Mouse (Mus musculus) left cerebral cortex, adult 2 months (tissue): ENCODE data around the gene Cysrt1. TPM values are rescaled to one million over a fixed set of nuclear protein-coding genes. Genes with fewer than 3 reads are reported as not detected.

ENCODE experiments used
- DNase-seq, 2 experiments: peaks; one replicate each; pipeline ENCODE4 v3.0.0; 2021 to 2022; ENCODE audit warnings: low spot score in 2 of 2, mixed read lengths in 1 of 2; ENCODE audit errors: extremely low spot score in 1 of 2
- H3K27ac ChIP-seq: fragments of 200-600 bp; 2 replicates; pipeline ENCODE4 v1.8.1; 2022
- H3K4me3 ChIP-seq: fragments of 200-600 bp; 2 replicates; pipeline ENCODE4 v1.8.1; 2022
- CTCF ChIP-seq: fragments of 200-600 bp; IDR thresholded peaks from 2 replicates; pipeline ENCODE4 v1.8.1; 2022; ENCODE audit warnings: antibody characterized with exemption, mild to moderate bottlenecking, moderate library complexity
- intact Hi-C: fragments of 180-260 bp; cut with DNase I; formaldehyde crosslinking; loops from one replicate; pipeline ENCODE4 v1.15.1; 2025
- total RNA-seq, 2 experiments: library from RNA; stranded (reverse); gene quantifications; 2 replicates each; pipeline ENCODE4 v1.2.3; 2021

Gene Cysrt1
- total RNA-seq, 2 experiments from 2014 or later: not detected

DNA sequence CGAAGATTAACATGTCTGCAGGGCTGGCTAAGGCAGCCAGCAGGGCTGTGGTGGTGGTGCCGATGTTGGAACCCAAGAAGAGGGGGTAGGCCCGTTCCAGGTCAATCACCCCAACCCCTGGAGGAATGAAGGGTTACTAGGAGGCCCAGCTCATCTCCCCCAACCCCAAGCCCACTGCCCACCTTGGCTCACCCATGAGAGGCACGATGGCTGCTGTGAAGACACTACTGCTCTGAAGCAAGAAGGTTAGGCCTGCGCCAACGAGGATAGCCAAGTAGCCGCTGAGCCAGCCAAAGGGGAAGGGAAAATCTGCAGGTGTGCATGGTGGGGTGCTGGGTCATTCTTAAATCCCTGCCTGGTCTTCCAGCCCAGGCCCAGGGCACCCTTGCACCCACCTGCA is 11.7 kb downstream of the Cysrt1 start:
- no peak for DNase-seq
- intact Hi-C loops: no loop called here
- Histone ChIP-seq H3K27ac (no peak overlapping the region), H3K4me3 (no peak overlapping the region)
- TF ChIP-seq CTCF: no peak

DNA sequence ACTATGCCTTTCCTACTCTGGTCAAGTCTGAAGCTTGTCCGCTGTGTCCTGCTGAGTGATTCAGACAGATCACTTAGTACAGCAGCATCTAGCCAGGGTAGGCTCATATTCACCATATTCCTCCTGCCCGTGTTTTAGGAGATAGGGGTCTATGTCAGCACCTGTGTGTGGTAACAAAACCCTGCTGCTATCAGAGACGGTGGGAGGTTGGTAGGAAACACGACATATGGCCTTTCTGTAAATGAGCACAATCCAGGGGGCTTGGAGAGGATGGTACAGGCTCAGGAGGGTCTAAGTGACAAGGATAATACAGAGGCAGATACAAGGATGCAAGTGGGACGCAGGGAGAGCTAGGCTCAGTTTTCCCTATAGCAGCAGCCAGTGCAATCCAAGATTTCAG is 12.7 kb downstream of the Cysrt1 start:
- TF ChIP-seq CTCF: no peak
- H3K4me3 ChIP-seq: no peak overlapping the region
- DNase-seq: no peak
- intact Hi-C loops: loop anchor here (2.0 kb wide), 3 partner anchors 23 to 37 kb away; partner anchors contain the start of gene Tprn
- H3K27ac ChIP-seq: no peak overlapping the region

DNA sequence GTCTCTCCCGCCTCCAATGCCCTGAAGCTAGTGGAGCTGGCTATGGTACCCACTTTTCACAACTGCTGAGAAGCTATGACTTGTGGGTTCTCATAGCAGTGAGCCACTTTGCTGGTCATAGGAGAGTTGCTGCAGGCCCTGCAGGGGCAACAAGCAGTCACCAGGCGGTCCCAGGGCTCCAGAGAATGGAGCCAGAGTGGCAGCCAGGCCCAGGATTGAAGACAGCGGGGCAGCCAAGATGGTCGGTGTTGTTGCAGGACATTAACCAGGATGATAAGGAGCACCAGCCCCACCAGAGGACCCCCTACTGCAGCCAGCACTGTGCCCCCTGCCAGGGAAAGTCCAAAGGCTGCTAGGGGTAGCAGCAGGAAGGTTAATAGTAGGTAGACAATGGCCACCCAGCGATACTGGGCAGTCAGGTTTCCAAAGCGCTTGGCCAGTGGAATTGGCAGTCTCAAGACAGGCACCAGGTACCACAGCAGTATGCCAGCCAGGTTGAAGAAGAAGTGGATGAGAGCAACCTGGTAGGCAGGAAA is 13.2 kb downstream of the Cysrt1 start:
- Histone ChIP-seq H3K27ac (peak overlapping the region; percentile 82), H3K4me3 (no peak overlapping the region; the same call in 1 of the 2 replicates)
- DNase-seq: no peak
- no peak for TF ChIP-seq CTCF
- intact Hi-C loops: loop anchor here (2.0 kb wide), 3 partner anchors 24 to 36 kb away; partner anchors contain the start of gene Tprn

DNA sequence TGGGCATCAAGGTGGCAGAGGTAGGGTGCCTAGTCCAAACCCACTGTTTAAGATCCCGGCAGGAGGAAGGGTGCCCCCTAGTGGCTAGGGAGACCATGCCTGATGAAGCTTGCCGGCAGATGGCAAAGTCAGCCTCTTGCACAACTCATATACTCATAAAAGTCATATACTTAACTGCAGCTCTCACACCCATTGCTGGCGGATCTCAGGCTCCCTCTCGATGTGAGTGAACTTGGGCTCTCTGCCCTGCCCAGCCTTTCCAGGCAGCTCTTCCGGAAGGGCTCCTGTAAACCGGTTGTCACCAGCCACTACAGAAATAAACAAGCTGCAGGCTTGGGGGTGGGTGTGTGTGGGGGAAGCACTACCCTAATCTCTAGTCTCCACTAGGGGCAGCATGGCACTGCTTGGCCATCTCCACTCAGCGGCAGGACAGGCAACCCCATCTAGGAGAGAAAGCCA is 13.8 kb downstream of the Cysrt1 start:
- peak; percentile 73 for TF ChIP-seq CTCF
- peak overlapping the region; percentile 82 for H3K27ac ChIP-seq
- intact Hi-C loops: loop anchor here (2.0 kb wide), 3 partner anchors 24 to 36 kb away; partner anchors contain the start of gene Tprn
- H3K4me3 ChIP-seq: peak overlapping the region; percentile 32
- DNase-seq: peak; percentile 77 to 82

DNA sequence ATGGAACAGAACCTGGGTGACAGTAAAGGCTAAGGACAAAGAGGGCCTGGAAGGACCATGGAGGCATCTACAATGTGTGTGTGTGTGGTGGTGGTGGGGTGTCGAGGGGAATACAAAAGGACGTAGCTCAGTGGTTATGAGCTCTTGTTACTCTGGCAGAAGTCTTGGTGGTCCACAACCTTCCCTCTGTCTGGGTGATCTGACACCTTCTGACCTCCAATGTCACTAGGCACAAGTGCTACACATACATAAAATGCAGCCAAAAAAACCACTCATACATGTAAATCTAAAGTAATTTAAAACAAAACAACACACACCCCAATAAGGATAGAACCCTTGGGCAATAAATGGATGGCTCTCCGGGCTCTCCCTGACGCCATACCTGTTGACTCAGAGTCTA is 14.8 kb downstream of the Cysrt1 start:
- H3K27ac ChIP-seq: peak overlapping the region; percentile 73
- intact Hi-C loops: no loop called here
- no peak overlapping the region for H3K4me3 ChIP-seq
- no peak for DNase-seq
- TF ChIP-seq CTCF: no peak

DNA sequence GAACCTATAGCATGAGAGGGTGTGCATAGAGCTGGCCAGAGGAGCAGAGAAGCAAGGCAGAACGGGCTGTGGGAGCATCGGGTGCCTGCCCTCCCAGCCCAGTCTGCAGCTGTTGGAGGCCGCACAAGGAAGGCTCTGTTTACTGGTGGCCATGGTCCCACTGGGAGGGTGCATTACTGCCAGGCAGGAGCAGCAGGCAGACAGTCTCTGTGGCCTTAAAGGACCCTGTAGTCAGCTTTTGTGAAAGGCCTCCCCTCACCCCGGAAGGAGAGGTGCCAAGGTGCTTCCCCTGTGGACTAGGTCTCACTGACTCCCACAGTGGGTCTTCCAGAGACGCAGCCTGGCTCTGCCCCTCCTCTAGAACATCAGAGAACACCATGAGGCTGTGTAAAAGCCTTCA is 15.4 kb downstream of the Cysrt1 start:
- intact Hi-C loops: no loop called here
- no peak for TF ChIP-seq CTCF
- DNase-seq: peak in 1 of 2 experiments; percentile 51
- no peak overlapping the region for H3K4me3 ChIP-seq
- peak overlapping the region; percentile 73 for H3K27ac ChIP-seq

DNA sequence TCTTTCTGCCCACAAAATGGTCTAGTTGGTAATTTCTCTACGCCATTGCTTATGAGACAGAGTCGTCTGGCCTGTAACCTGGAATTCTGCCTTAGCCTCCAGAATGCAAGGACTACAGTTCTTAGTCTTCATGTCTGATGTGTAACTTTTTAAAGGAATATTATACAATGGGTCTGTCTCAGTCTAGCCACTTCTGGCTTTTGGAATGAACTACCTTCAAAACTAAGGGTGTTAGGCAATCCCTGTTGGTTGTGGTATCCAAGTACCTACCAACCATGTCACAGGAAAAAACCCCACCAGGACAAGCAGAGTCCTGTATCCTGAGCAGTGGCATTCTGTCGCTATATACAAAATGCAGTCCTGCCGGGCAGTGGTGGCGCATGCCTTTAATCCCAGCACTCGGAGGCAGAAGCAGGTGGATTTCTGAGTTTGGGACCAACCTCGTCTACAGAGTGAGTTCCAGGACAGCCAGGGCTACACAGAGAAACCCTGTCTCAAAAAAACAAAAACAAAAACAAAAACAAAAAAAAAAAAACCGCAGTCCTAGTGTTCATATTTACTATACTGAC is 16.4 kb downstream of the Cysrt1 start:
- TF ChIP-seq CTCF: no peak
- intact Hi-C loops: loop anchor here (2.0 kb wide), 1 partner anchor 15 kb away; the partner anchor contains the start of gene Nelfb
- H3K4me3 ChIP-seq: no peak overlapping the region
- H3K27ac ChIP-seq: peak overlapping the region; percentile 87
- DNase-seq: no peak

DNA sequence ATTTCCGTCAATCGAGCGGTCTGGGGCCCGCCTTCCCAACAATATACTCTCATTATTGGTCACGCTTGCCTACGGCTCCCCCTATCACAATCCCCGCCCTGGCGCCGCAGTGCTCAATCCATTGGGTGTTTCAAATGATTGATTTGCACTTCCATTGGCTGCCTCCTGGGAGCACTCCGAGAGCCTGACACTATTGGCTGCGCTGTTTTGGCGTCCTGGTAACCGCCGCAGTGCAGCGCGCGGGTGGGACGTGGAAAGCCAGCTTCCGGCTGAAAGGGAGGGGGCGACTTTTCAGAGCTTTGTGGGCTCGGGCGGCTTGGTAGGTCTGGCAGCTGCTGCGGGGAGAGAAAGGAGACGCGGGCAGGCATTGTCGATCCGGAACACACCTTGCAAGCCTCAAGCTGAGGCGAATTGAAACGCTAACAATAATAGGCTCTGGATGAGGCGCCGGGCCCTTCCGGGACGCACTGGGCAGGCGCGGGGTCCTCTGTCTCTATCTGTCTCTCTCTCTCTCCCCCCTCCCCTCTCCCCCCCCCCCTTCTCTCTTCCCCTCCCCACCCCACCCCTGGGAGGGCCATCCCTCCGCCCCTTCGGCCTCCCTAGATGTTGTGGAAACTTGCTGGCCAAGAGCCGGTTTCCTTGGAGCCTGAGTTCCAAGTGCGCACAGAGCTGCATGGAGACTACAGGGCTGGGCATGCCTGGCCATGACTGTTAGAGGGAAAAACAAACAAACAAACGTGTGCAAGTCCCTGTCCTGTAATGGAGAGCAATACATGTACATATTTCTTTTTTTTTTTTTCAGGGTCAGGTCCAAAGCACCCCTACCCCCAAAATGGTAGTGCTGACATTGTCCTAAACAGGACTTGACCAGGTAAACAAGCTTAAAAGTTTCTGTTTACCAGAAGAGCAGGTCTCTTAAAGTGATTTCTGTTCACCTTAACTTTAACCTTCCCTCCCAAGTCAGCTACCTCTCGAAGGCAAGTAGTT is 17.2 kb downstream of the Cysrt1 start:
- intact Hi-C loops: loop anchor here (2.0 kb wide), 1 partner anchor 14 kb away; the partner anchor contains the start of gene Nelfb
- Histone ChIP-seq H3K27ac (peak overlapping the region; percentile 87), H3K4me3 (peak overlapping the region; percentile 54)
- peak; percentile 96 to 98 for DNase-seq
- TF ChIP-seq CTCF: no peak; the same call in none of the 2 replicates

DNA sequence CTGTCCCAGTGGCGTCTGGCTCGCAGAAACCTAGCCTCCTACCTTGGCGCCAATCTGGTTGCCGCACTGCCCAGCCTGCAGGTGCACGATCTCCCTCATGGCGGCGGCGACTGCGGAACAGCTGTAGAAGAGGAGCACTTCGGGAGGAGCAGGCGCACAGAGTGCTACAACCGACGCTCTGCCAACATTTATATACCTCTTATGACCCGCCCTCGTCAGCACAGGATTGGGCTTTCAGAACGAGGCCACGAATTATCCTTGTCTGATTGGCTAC is 17.8 kb downstream of the Cysrt1 start, which contains the start of gene Tubb4b:
Gene Tubb4b (minus strand): TSS at position 211 of the 274 bp plus-strand sequence.
- Histone ChIP-seq H3K4me3 (peak within 1 kb of the TSS; percentile 93), H3K27ac (peak within 1 kb of the TSS; percentile 96)
- DNase-seq: no peak
- peak; percentile 13; the same call in 1 of the 2 replicates for TF ChIP-seq CTCF
- intact Hi-C loops: loop anchor here (2.0 kb wide), 1 partner anchor 14 kb away; the partner anchor contains the start of gene Nelfb

DNA sequence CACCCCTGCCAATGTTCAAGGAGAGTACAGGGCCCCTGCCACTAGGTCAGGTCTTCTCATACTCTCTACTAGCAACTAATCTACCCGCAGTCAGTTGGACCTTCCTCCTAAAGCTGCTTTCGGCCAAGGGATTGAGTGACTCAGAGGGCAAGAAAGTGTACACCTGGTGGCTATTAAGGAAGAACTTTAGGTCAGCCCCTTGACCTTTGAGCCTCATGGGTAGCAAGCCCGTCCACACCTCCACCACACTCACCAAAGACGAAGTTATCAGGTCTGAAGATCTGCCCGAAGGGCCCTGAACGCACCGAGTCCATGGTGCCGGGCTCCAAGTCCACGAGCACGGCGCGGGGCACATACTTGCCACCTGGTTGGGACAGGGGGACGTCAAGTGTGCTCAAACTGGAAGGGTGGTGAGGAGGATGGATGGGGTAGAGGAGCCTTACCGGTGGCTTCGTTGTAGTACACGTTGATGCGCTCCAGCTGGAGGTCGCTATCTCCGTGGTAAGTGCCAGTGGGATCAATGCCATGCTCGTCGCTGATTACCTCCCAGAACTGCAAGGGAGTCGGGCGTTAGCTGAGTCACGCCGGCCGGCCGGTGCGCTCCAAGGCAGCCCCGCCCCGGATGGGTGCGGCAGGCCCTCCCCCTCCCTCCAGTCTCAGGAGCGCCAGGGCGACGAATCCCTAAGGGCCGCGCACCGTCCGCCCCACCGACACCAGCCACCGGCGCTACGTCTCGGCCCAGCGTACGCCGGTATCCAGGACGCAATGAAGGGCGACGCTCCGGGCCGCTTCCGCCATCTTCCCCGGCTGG is 18.4 kb downstream of the Cysrt1 start:
- DNase-seq: peak; percentile 79
- Histone ChIP-seq H3K4me3 (peak overlapping the region; percentile 93), H3K27ac (peak overlapping the region; percentile 96)
- TF ChIP-seq CTCF: no peak
- intact Hi-C loops: loop anchor here (2.0 kb wide), 1 partner anchor 13 kb away; the partner anchor contains the start of gene Nelfb

DNA sequence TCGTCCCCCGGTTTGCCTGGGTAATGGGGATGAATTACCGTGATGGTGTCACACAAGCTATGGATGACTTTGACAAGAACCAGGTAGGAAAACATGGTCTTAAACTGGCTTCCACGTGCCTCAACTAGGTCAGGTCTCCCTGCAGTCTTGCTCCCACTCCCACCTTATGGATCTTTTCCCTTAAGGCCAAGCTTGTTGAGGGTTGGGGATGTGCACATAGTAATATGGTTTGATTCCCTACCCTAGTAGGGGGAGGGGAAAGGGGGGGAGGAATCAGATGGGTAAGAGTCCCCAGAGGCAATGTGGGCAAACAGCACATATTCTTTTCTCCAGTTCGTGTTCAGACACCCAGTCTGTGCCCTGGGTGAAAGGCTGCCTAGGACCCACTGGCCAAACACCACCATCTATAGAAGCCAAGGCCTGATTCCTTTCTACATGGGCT is 20.9 kb downstream of the Cysrt1 start:
- Histone ChIP-seq H3K27ac (no peak overlapping the region), H3K4me3 (no peak overlapping the region)
- TF ChIP-seq CTCF: no peak
- intact Hi-C loops: no loop called here
- no peak for DNase-seq
